Mouse (Mus musculus) liver, postnatal 0 days (tissue): ENCODE measurements around the gene Eif3g. TPM values are rescaled to one million over a fixed set of nuclear protein-coding genes. Genes with fewer than 3 reads are reported as not detected.

Experiments used
- ATAC-seq: fragments of 200-750 bp; cut with Nextera tagmentation; 2 replicates; pipeline ENCODE4 v1.8.0; 2017; ENCODE audit warnings: mild to moderate bottlenecking, moderate library complexity
- DNase-seq: peaks from one replicate; pipeline ENCODE4 v3.0.0-alpha.2; 2016
- H3K27ac ChIP-seq: fragments of 300-500 bp; sonication (generic); 2 replicates; pipeline ENCODE4 v1.5.1; 2014; ENCODE audit warnings: antibody characterized with exemption, moderate library complexity, mild to moderate bottlenecking, low read depth
- H3K27me3 ChIP-seq: fragments of 300-500 bp; sonication (generic); 2 replicates; pipeline ENCODE4 v1.6.1; 2014; ENCODE audit warnings: low read length, control low read depth, mixed read lengths; ENCODE audit not compliant: insufficient read depth
- H3K36me3 ChIP-seq: fragments of 300-500 bp; sonication (generic); replicated peaks from 2 replicates; pipeline ENCODE4 v1.6.1; 2014; ENCODE audit warnings: mild to moderate bottlenecking, control low read depth, low read length, moderate library complexity, mixed read lengths; ENCODE audit not compliant: insufficient read depth
- H3K4me1 ChIP-seq: fragments of 300-500 bp; sonication (generic); 2 replicates; pipeline ENCODE4 v1.6.1; 2014; ENCODE audit warnings: antibody characterized with exemption, mild to moderate bottlenecking, control low read depth; ENCODE audit not compliant: insufficient read depth
- H3K4me2 ChIP-seq: fragments of 300-500 bp; sonication (generic); 2 replicates; pipeline ENCODE4 v1.6.1; 2014; ENCODE audit warnings: low read depth, mild to moderate bottlenecking, low read length, moderate library complexity, mixed read lengths
- H3K4me3 ChIP-seq: fragments of 300-500 bp; sonication (generic); 2 replicates; pipeline ENCODE4 v1.5.1; 2014; ENCODE audit warnings: low read depth, low read length
- H3K9ac ChIP-seq: fragments of 300-500 bp; sonication (generic); replicated peaks from 2 replicates; pipeline ENCODE4 v1.6.1; 2014; ENCODE audit warnings: mild to moderate bottlenecking, moderate library complexity
- H3K9me3 ChIP-seq: fragments of 300-500 bp; sonication (generic); 2 replicates; pipeline ENCODE4 v1.6.1; 2016; ENCODE audit warnings: mild to moderate bottlenecking, control low read depth, low read length, mixed read lengths
- CTCF ChIP-seq: sonication (generic); IDR thresholded peaks from 2 replicates; pipeline ENCODE4 v1.5.1; 2016; ENCODE audit warnings: antibody characterized with exemption, low read depth
- EP300 ChIP-seq: IDR thresholded peaks from 2 replicates; pipeline ENCODE4 v1.6.1; 2016; ENCODE audit warnings: antibody characterized with exemption, low read depth, mild to moderate bottlenecking
- WGBS: fragments of 180-500 bp; shearing (Covaris S2); extraction: QIAGEN DNeasy Blood & Tissue Kit; methylation state at CpG from one replicate; pipeline ENCODE4 v1.1.7; 2014; ENCODE audit not compliant: insufficient replicate concordance; 5-methylcytosine and 5-hydroxymethylcytosine counted together
- polyA plus RNA-seq: library from polyadenylated mRNA; unstranded; fragments of >200 nt; fragmentation: Nextera tagmentation; extraction: Ambion mirVana; gene quantifications from 2 replicates; pipeline ENCODE4 v1.2.1, GENCODE M21; 2015

Eif3g gene
- polyA plus RNA-seq, 1 experiment from 2014 or later = 128 TPM

- Histone ChIP-seq H3K4me3 (peak within 1 kb of the TSS; percentile 68), H3K9me3 (no peaks in the 10 kb centered on the region), H3K4me2 (peak within 1 kb of the TSS; percentile 83), H3K4me1 (0 out of 2 replicates have a peak, but pooled peaks cover 3% of the 10 kb centered on the region), H3K36me3 (peaks cover 12% of the 10 kb centered on the region), H3K9ac (peak within 1 kb of the TSS; percentile 70), H3K27me3 (no peaks in the 10 kb centered on the region), H3K27ac (peak within 1 kb of the TSS; percentile 55; the same call in 1 of the 2 replicates)
- TF ChIP-seq EP300 = no peak
- peak; percentile 50 for DNase-seq
- ATAC-seq = peak; percentile 57
- 2% methylated on average over 52 of the region's 53 CpGs for WGBS
Measured at GRCm38 (mm10) chr9:20868448-20869001, 29.9 kb downstream of the Eif3g start, which contains the start of gene A230050P20Rik. Gene A230050P20Rik (plus strand): TSS chr9:20868642.

DNA sequence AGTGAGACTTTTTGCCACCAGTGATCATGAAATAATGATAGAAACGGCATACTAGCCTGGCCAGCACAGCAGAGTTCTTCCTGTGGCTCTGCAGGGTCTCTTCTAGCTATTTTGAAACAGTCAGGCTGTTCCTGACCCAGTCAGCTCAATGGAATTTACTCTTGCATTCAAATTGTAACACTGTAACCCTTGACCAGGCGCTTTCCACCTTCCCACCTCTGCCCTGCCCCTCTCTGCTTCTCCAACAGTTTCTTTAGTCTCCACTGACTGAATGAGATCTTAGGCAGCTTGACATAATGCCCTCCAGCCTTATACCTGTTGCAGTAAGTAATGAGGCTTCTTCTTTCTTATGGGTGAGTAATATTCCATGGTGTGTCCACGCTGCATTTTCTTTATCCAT lies 31.5 kb downstream of the Eif3g start:
- no peak overlapping the region for H3K4me2 ChIP-seq
- no peak for DNase-seq
- no peaks in the 10 kb centered on the region for H3K9me3 ChIP-seq
- 0 out of 2 replicates have a peak, but pooled peaks have one; percentile 24 for ATAC-seq
- H3K4me3 ChIP-seq = no peak overlapping the region
- H3K36me3 ChIP-seq = peaks cover 9% of the 10 kb centered on the region; the same call in 1 of the 2 replicates
- WGBS = 59% methylated on average over 3 of the region's 3 CpGs
- TF ChIP-seq EP300 = no peak
- TF ChIP-seq CTCF = no peak
- peak overlapping the region; percentile 55; the same call in 1 of the 2 replicates for H3K27ac ChIP-seq
- H3K9ac ChIP-seq = no peak overlapping the region
- 0 out of 2 replicates have a peak, but pooled peaks cover 3% of the 10 kb centered on the region for H3K4me1 ChIP-seq
- H3K27me3 ChIP-seq = no peaks in the 10 kb centered on the region

DNA sequence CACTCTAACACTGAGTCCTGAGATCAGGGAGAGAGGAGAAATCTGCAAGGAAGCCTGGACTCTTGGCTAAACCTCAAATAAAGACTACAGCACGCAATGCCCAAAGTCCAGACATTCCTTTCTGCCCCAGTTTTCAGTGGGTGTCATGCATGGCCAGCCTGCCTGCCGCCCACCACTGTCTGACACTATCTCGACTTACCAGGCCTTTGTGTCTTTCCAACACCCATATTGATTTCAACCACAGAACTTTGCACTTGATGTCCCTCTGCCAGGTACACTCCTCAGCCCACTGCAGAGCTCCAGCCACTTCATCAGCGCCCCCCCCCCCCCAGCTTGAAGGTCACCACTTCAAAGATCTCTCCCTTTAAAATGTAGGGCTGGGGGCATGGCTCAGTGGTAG lies 36.2 kb downstream of the Eif3g start:
- ATAC-seq (peak; percentile 48; the same call in 1 of the 2 replicates), DNase-seq (no peak)
- H3K4me2 ChIP-seq = no peak overlapping the region
- H3K4me3 ChIP-seq = no peak overlapping the region
- H3K9me3 ChIP-seq = no peaks in the 10 kb centered on the region
- no peaks in the 10 kb centered on the region for H3K27me3 ChIP-seq
- WGBS = 31% methylated on average over 4 of the region's 4 CpGs
- H3K27ac ChIP-seq = 0 out of 2 replicates have a peak overlapping the region, but pooled peaks have one; percentile 4
- no peaks in the 10 kb centered on the region for H3K4me1 ChIP-seq
- TF ChIP-seq EP300 = no peak
- no peak for TF ChIP-seq CTCF
- no peaks in the 10 kb centered on the region for H3K36me3 ChIP-seq
- H3K9ac ChIP-seq = no peak overlapping the region

- no peaks in the 10 kb centered on the region for H3K4me1 ChIP-seq
- no peak overlapping the region for H3K9ac ChIP-seq
- no peak for ATAC-seq
- H3K27me3 ChIP-seq = no peaks in the 10 kb centered on the region
- no peak overlapping the region for H3K4me2 ChIP-seq
- H3K27ac ChIP-seq = 0 out of 2 replicates have a peak overlapping the region, but pooled peaks have one; percentile 4
- peak; percentile 73 for TF ChIP-seq CTCF
- no peak for TF ChIP-seq EP300
- no peaks in the 10 kb centered on the region for H3K36me3 ChIP-seq
- no peaks in the 10 kb centered on the region for H3K9me3 ChIP-seq
- WGBS = 13% methylated on average over 4 of the region's 4 CpGs
- DNase-seq = peak; percentile 58
- H3K4me3 ChIP-seq = no peak overlapping the region
Measured at GRCm38 (mm10) chr9:20861821-20862220, 36.6 kb downstream of the Eif3g start.

DNA sequence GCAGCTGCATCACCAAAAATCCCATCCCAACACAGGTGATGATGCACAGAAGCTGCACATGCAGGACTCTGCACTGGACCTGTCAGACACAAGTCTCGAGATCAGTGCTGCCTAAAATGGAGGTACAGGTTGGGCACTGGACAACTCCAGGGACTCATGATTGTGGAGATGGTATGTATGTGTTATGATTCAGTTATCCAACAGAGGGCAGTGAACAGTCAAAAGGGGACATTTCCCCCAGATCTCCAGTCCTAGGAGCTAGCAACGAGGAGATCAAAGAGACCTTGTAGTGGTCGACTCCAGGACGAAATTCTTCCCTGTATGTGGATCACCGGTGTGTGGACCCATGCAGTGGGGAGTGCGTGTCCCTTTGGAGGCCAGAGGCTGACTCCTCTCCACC lies 38.5 kb downstream of the Eif3g start:
- no peak for ATAC-seq
- 36% methylated on average over 6 of the region's 6 CpGs for WGBS

GRCm38 (mm10) chr9:20857131-20857530 lies 41.3 kb downstream of the Eif3g start:
- Histone ChIP-seq H3K9me3 (no peaks in the 10 kb centered on the region), H3K9ac (no peak overlapping the region), H3K27me3 (no peaks in the 10 kb centered on the region), H3K4me3 (no peak overlapping the region), H3K36me3 (no peaks in the 10 kb centered on the region), H3K4me1 (no peaks in the 10 kb centered on the region), H3K4me2 (no peak overlapping the region), H3K27ac (no peak overlapping the region)
- WGBS = 7% methylated on average over 6 of the region's 6 CpGs
- TF ChIP-seq EP300 (no peak), CTCF (no peak)
- DNase-seq (peak; percentile 85), ATAC-seq (peak; percentile 67)

More for the DNA sequence above, 38.5 kb downstream of the Eif3g start:
- H3K9ac ChIP-seq = no peak overlapping the region
- H3K4me3 ChIP-seq = no peak overlapping the region
- DNase-seq = no peak
- H3K36me3 ChIP-seq = no peaks in the 10 kb centered on the region
- no peak overlapping the region for H3K27ac ChIP-seq
- TF ChIP-seq EP300 (no peak), CTCF (peak; percentile 21; the same call in 1 of the 2 replicates)
- H3K4me2 ChIP-seq = no peak overlapping the region
- no peaks in the 10 kb centered on the region for H3K27me3 ChIP-seq
- no peaks in the 10 kb centered on the region for H3K4me1 ChIP-seq
- no peaks in the 10 kb centered on the region for H3K9me3 ChIP-seq
